ENCODE assay signal across 1 mouse cellular context in genomic region chr17:46884766-46885165, GRCm38 (mm10).
TF ChIP-seq lines count a peak whose summit lies in the region.

No protein-coding gene starts in this region.

TF ChIP-seq in MEL, 35 proteins besides CTCF, POLR2A, EP300 and RAD21:
- 0 out of 2 replicates have a peak, but pooled peaks have one; percentile 39 for TF ChIP-seq KAT2A (conservative IDR thresholded peaks at IDR 0.05; ENCODE audit: low read depth, low read length)
- TF ChIP-seq TBP (IDR thresholded peaks at IDR 0.05; ENCODE audit: low read depth, low read length): peak; percentile 99
- TF ChIP-seq TCF12 (IDR thresholded peaks at IDR 0.05; ENCODE audit: low read depth, low read length): no peak
- TF ChIP-seq CHD1 (IDR thresholded peaks at IDR 0.05; ENCODE audit: low read depth, low read length): no peak
- peak; percentile 81 for TF ChIP-seq MAFK (IDR thresholded peaks at IDR 0.05; ENCODE audit: borderline replicate concordance, low read depth, low read length)
- 0 out of 2 replicates have a peak, but pooled peaks have one; percentile 14 for TF ChIP-seq ETS1 (IDR thresholded peaks at IDR 0.05; ENCODE audit: low read depth, low read length)
- TF ChIP-seq HCFC1 (IDR thresholded peaks at IDR 0.05; ENCODE audit: low read depth, low read length): peak; percentile 6; the same call in 1 of the 2 replicates
- TF ChIP-seq ELF1 (IDR thresholded peaks at IDR 0.05; ENCODE audit: low read depth, low read length): 0 out of 2 replicates have a peak, but pooled peaks have one; percentile 29
